Mouse (Mus musculus): ENCODE measurements at regions not wholly inside any gene's neighbourhood (a gene's known extent, or its start where the extent isn't known, plus 50 kb on each side); places are given as distances from the start of the nearest gene placed in this dataset.

DNA sequence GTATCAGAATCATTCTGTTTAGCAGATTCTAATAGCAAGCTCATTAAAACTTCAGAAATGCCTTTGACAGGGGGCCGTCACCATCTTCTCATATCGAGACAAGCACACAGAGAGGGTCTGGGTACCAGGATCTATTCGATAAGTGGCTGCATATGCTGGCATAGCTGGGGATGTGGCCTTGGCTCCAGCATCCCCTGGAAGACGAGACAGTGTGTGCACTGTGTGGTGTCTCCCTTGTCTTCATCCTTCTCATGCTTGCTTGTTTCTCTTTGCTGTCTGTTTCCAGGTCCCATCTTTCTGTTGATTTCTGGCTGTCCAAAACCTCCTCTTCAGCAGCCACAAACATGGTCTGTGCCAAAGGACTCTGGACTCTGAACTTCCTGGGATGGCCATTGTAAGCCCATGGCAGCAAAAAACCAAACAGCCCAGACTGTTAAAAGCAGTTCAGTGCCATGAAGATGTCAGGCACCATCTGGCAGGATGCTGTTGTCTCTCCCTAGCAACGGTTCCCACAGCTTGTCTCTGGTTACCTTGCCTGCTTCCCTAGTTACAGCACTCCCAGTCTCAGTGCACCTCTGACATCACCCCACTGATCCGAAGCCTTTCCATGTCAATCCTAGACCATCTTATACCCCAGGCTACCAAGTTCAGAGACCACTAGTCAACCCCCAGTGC lies 56.5 kb downstream of the Kctd12 start:
- WGBS: 75% methylated on average over 6 of the region's 6 CpGs
- Histone ChIP-seq H3K36me3 (no peaks in the 10 kb centered on the region), H3K27ac (no peak overlapping the region)

DNA sequence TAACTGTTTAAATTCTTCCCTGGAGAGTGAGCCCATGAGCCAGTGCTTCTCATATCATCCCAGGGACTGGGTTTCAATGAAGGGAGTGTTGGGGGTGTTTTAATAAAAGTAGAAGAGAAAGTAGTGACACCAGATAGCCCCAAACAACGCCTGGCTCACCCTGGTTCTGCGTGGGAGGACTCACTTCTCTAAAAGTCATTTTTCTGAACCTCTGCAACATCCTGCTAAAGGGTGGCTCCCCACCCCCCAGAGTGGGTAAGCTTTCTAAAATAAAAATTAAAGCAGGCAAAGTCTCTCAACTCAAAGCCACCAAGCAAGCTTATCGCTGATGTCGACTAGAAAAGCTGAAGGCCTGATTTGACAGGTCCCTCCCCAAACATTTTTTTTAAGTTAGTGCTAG lies 57.8 kb downstream of the Kctd12 start:
- Histone ChIP-seq H3K4me3 (no peak overlapping the region), H3K4me1 (no peaks in the 10 kb centered on the region), H3K27ac (no peak overlapping the region), H3K27me3 (no peaks in the 10 kb centered on the region), H3K36me3 (no peaks in the 10 kb centered on the region), H3K4me2 (replicated peaks) (no peak overlapping the region), H3K9me3 (no peaks in the 10 kb centered on the region), H3K9ac (no peak overlapping the region)
- 77% methylated on average over 4 of the region's 4 CpGs for WGBS
- ATAC-seq (ENCODE audit: insufficient number of reproducible peaks, insufficient read depth, low FRiP score, low TSS enrichment): no peak

More for the DNA sequence above, 56.5 kb downstream of the Kctd12 start:
- Histone ChIP-seq H3K9ac (no peak overlapping the region), H3K27me3 (no peaks in the 10 kb centered on the region), H3K4me2 (replicated peaks) (no peak overlapping the region), H3K4me1 (no peaks in the 10 kb centered on the region), H3K4me3 (no peak overlapping the region), H3K9me3 (no peaks in the 10 kb centered on the region)
- ATAC-seq (ENCODE audit: insufficient number of reproducible peaks, insufficient read depth, low FRiP score, low TSS enrichment): no peak

DNA sequence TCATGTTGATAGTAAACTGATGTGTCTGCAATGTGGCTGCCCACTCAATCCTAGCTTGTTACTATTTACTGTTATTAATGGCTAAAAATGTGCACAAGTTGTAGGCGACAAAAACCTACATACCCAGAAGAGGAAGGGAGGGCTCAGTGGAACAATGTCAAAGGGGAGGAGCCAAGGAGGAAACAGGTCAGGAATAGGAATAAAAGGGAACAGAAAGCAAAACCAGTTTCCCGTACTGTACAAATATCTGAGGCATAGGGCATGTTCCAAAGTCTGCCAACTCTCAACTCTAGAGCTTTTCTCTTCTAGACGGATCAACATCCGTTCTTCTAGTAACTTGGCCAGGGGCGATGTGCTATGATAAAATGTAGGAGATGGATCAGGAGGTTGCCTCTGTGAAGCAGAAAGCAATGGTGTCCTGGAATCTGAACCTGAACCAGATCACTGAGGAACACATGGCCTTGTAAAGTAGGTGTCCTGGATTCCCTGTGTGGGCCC lies 59.9 kb downstream of the Kctd12 start:
- no peaks in the 10 kb centered on the region for H3K9me3 ChIP-seq
- ATAC-seq (ENCODE audit: insufficient number of reproducible peaks, insufficient read depth, low FRiP score, low TSS enrichment): no peak
- no peaks in the 10 kb centered on the region for H3K27me3 ChIP-seq
- no peak overlapping the region for H3K27ac ChIP-seq
- no peaks in the 10 kb centered on the region for H3K36me3 ChIP-seq
- H3K4me1 ChIP-seq: no peaks in the 10 kb centered on the region
- H3K9ac ChIP-seq: no peak overlapping the region
- H3K4me3 ChIP-seq: no peak overlapping the region
- WGBS: 87% methylated on average over 5 of the region's 5 CpGs
- no peak overlapping the region for H3K4me2 ChIP-seq (replicated peaks)

DNA sequence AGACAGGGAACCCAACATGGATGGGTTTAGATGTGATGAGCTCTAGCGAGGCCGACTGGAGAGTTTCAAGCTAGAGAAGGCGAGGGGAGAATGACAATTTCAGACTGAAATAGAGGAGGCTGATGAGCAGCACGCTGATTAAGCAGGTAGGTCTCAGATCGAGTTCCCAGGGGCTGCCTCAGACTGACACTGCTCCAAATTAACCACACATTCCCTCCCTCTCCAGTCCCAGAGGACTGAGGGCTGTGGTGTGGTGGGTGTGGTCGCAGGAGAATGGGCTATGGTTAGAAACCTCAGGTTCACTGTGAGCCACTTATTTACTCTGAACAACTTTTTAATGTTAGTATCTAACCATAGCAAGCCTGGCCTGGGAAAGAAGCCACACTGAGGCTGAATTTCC lies 62.0 kb downstream of the Kctd12 start:
- Histone ChIP-seq H3K9ac (no peak overlapping the region), H3K4me3 (no peak overlapping the region), H3K36me3 (no peaks in the 10 kb centered on the region), H3K4me2 (replicated peaks) (no peak overlapping the region), H3K9me3 (no peaks in the 10 kb centered on the region), H3K4me1 (no peaks in the 10 kb centered on the region), H3K27me3 (no peaks in the 10 kb centered on the region), H3K27ac (no peak overlapping the region)
- no peak for ATAC-seq (ENCODE audit: insufficient number of reproducible peaks, insufficient read depth, low FRiP score, low TSS enrichment)
- WGBS: 71% methylated on average over 6 of the region's 6 CpGs

DNA sequence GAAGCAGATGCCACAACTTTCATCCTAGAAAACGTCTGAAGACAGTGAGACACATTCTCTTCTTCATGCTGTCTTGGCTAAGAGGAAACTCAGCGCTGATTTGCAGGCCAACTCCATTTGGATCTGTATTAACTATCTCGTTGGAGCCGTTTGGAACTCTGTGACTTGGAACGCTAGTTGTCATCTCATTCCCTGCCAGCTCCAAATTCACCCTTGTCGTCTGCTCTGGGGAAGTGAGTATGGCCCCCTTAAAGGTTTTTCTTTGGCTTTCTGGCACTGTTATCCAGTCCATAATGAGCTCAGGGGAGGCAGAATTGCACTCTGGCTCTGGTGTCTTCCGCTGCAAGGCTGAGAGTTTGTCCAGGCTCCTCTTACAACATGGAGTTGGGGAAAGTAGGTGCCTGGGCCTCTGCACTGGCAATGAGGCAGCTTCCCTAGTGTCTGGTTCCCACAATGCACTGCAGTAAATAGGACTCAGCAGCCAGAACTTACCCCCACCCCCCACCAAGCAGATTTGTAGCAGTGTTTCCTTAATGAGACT lies 63.1 kb downstream of the Kctd12 start:
- Histone ChIP-seq H3K4me3 (no peak overlapping the region), H3K27ac (no peak overlapping the region), H3K36me3 (no peaks in the 10 kb centered on the region), H3K9me3 (no peaks in the 10 kb centered on the region), H3K9ac (no peak overlapping the region), H3K27me3 (no peaks in the 10 kb centered on the region), H3K4me2 (replicated peaks) (no peak overlapping the region), H3K4me1 (no peaks in the 10 kb centered on the region)
- ATAC-seq (ENCODE audit: insufficient number of reproducible peaks, insufficient read depth, low FRiP score, low TSS enrichment): no peak
- 79% methylated on average over 7 of the region's 7 CpGs for WGBS

DNA sequence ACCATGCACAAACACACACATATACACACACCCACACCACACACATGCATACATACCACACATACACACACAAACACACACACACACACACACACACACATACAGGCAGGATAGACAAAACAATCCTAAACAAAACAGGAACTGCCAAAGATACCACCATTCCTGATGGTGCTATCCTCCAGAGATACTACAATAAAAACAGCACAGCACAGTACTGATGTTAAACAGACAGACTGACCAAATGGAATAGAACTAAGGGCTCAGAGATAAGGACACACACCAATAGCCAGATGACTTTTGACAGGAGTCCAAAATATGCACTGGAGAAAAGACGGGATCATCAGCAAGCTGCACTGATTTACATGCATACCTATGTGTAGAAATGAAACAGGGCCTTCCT lies 64.5 kb downstream of the Kctd12 start:
- WGBS: 83% methylated on average over 1 of the region's 1 CpGs
- no peak overlapping the region for H3K9ac ChIP-seq
- no peak overlapping the region for H3K4me3 ChIP-seq
- no peaks in the 10 kb centered on the region for H3K27me3 ChIP-seq
- H3K9me3 ChIP-seq: no peaks in the 10 kb centered on the region
- H3K36me3 ChIP-seq: no peaks in the 10 kb centered on the region
- no peak for ATAC-seq (ENCODE audit: insufficient number of reproducible peaks, insufficient read depth, low FRiP score, low TSS enrichment)
- no peak overlapping the region for H3K4me2 ChIP-seq (replicated peaks)
- no peak overlapping the region for H3K27ac ChIP-seq
- no peaks in the 10 kb centered on the region for H3K4me1 ChIP-seq

DNA sequence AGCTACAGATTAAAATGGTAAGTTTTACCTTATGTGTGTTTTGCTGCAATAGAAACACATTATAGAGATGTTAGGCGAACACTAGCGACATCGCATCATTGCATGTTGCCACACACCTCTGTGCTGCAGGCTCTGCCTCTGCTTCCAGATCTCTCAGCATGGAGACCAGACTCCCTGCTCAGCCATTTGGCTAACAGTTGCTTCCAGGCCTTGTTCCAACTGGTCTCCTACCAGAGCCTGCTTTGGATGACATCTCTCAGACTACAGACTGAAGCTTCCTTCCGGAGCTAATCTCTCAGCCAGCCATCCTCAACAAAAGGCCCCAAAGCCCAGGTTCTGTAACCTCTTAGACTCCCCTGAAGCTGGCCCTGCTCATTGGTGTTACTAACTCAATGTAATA lies 66.5 kb downstream of the Kctd12 start:
- Histone ChIP-seq H3K27me3 (no peaks in the 10 kb centered on the region), H3K9ac (no peak overlapping the region), H3K27ac (no peak overlapping the region), H3K4me2 (replicated peaks) (no peak overlapping the region), H3K4me3 (no peak overlapping the region), H3K4me1 (no peaks in the 10 kb centered on the region), H3K9me3 (no peaks in the 10 kb centered on the region), H3K36me3 (no peaks in the 10 kb centered on the region)
- WGBS: 86% methylated on average over 4 of the region's 4 CpGs
- no peak for ATAC-seq (ENCODE audit: insufficient number of reproducible peaks, insufficient read depth, low FRiP score, low TSS enrichment)

DNA sequence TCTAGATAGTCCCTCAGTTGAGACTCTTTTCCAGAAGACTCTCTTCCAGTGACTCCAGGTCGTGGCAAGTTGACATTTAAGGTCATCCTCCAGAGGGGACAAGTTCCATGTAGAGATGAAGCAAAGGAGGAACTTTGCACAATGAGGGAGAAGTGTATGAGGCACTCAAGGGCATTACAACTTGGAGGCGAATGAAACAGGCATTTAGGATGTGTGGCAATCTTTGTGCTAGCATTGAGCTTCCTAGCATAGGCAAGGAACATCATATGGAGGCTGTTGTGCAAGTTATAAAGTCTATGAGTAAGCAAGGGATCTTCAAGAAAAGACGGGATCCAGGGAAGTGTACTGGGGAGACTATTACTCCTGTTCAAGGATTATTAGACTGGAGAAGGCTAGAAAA lies 70.9 kb downstream of the Kctd12 start:
- no peak for ATAC-seq (ENCODE audit: insufficient number of reproducible peaks, insufficient read depth, low FRiP score, low TSS enrichment)
- Histone ChIP-seq H3K9ac (no peak overlapping the region), H3K27me3 (no peaks in the 10 kb centered on the region), H3K4me3 (no peak overlapping the region), H3K36me3 (no peaks in the 10 kb centered on the region), H3K4me2 (replicated peaks) (no peak overlapping the region), H3K4me1 (no peaks in the 10 kb centered on the region), H3K27ac (no peak overlapping the region), H3K9me3 (no peaks in the 10 kb centered on the region)
- WGBS: 81% methylated on average over 3 of the region's 3 CpGs

DNA sequence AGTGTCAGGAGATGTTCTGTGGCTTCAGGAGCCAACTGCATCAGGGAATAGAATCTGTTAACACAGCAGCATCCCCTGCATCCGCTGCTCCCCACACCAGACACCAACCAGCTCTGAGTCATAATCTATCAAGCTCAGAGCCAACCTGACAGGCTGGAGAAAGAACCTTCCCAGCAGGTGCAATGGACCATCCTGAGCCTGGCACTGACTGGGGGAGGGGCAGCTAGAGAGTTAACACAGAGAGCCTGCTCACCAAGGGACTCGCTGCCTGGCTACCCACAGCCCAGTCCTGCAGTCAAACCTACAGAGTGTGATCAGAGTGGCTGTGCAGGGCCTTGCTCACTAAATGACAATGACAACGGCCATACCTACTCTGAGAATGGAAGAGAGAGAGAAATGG lies 73.4 kb downstream of the Kctd12 start:
- H3K4me2 ChIP-seq (replicated peaks): no peak overlapping the region
- ATAC-seq (ENCODE audit: insufficient number of reproducible peaks, insufficient read depth, low FRiP score, low TSS enrichment): no peak
- no peak overlapping the region for H3K9ac ChIP-seq
- H3K27me3 ChIP-seq: no peaks in the 10 kb centered on the region
- H3K4me3 ChIP-seq: no peak overlapping the region
- H3K4me1 ChIP-seq: no peaks in the 10 kb centered on the region
- no peaks in the 10 kb centered on the region for H3K9me3 ChIP-seq
- WGBS: 80% methylated on average over 3 of the region's 3 CpGs
- no peaks in the 10 kb centered on the region for H3K36me3 ChIP-seq
- no peak overlapping the region for H3K27ac ChIP-seq

DNA sequence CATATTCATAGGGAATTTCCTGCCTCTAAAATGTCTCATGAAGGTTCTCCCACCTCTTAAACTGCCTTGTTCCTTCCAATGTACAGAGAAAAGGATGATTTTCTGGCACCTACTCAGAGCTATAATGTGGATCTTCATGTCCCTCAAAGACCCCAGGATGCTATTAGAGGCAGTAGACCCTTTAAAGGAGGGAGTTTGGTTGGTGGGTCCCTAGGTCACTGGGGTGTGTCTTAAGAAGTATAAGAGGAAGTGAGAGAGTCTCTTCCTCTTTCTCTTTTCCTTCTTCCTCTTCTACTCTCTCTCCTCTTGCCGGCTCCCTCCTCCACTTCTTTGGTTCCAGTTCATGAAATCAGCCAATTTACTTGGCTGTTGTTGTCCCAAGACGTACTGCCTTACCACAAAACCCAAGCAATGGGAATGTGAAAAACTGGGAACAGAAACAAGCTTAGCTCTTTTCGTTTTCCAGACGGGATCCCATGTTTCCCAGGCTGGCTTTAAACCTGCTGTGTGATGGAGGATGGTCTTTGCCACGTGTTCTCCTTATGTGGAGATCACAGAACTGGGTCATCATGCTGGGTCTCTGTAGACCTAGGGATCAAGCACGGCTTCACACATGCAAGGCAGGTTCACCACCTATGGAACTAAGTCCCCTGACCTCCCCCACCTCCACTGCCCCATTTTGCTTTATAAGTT lies 74.9 kb downstream of the Kctd12 start:
- Histone ChIP-seq H3K36me3 (no peaks in the 10 kb centered on the region), H3K4me3 (no peak overlapping the region), H3K9me3 (no peaks in the 10 kb centered on the region), H3K27me3 (no peaks in the 10 kb centered on the region), H3K9ac (no peak overlapping the region), H3K4me1 (peaks cover 6% of the 10 kb centered on the region), H3K27ac (no peak overlapping the region), H3K4me2 (replicated peaks) (no peak overlapping the region)
- 83% methylated on average over 6 of the region's 6 CpGs for WGBS
- ATAC-seq (ENCODE audit: insufficient number of reproducible peaks, insufficient read depth, low FRiP score, low TSS enrichment): no peak

DNA sequence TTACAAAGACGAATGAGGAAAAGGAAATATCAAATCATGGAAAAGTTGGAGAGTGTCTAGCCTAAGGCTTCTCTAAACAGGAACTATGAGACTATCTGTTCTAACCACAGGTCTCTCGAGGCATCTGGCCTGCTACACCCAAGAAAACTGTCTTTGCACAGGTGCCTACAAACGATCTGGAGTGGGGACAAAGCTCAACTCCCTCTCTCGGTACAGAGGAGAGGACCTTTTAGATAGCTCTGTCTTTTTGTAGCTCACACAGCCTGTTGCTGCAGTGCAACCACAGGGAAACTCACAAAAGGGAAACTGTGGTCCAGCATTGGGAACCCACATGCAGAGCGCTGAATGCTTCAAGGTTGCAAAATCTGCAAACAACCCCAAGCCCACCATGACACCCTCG lies 75.6 kb downstream of the Kctd12 start:
- 80% methylated on average over 6 of the region's 6 CpGs for WGBS
- H3K27ac ChIP-seq: no peak overlapping the region
- ATAC-seq (ENCODE audit: insufficient number of reproducible peaks, insufficient read depth, low FRiP score, low TSS enrichment): no peak

DNA sequence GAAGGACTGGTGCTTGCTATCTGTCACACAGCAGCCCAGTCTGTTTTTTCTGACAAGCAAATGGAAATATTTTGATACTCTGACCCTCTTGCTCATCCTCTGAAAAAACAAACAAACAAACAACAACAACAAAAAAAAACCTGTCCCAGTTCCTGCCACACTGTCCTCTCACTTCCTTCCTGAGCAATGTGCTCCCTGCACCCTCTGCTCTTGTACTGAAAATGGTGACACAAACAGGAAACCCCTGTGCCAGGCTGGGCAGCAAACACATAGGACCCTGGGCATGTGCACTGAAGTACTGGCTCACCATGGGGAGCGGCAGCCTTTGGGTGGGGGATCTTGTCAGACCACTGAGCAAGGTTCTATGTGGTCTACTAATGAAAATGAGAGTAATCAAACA lies 76.2 kb downstream of the Kctd12 start:
- no peak overlapping the region for H3K9ac ChIP-seq
- no peaks in the 10 kb centered on the region for H3K9me3 ChIP-seq
- 84% methylated on average over 1 of the region's 1 CpGs for WGBS
- ATAC-seq (ENCODE audit: insufficient number of reproducible peaks, insufficient read depth, low FRiP score, low TSS enrichment): no peak
- no peak overlapping the region for H3K4me3 ChIP-seq
- no peak overlapping the region for H3K4me2 ChIP-seq (replicated peaks)
- peaks cover 6% of the 10 kb centered on the region for H3K4me1 ChIP-seq
- no peak overlapping the region for H3K27ac ChIP-seq
- H3K36me3 ChIP-seq: no peaks in the 10 kb centered on the region
- H3K27me3 ChIP-seq: no peaks in the 10 kb centered on the region

More for the DNA sequence above, 75.6 kb downstream of the Kctd12 start:
- H3K36me3 ChIP-seq: no peaks in the 10 kb centered on the region
- H3K9me3 ChIP-seq: no peaks in the 10 kb centered on the region
- H3K9ac ChIP-seq: no peak overlapping the region
- H3K4me1 ChIP-seq: peaks cover 6% of the 10 kb centered on the region
- H3K4me2 ChIP-seq (replicated peaks): no peak overlapping the region
- H3K4me3 ChIP-seq: no peak overlapping the region
- no peaks in the 10 kb centered on the region for H3K27me3 ChIP-seq
